Mouse (Mus musculus): Measurements from ENCODE around the gene Marc2. TPM values are rescaled to one million over a fixed set of nuclear protein-coding genes. Genes with fewer than 3 reads are reported as not detected.
A peak's percentile ranks its signal among the peaks of the same experiment; 100 is the strongest.

The Marc2 gene
- total and polyA plus RNA-seq, 2 experiments from 2014 or later, result 60.1 to 138 TPM

DNA sequence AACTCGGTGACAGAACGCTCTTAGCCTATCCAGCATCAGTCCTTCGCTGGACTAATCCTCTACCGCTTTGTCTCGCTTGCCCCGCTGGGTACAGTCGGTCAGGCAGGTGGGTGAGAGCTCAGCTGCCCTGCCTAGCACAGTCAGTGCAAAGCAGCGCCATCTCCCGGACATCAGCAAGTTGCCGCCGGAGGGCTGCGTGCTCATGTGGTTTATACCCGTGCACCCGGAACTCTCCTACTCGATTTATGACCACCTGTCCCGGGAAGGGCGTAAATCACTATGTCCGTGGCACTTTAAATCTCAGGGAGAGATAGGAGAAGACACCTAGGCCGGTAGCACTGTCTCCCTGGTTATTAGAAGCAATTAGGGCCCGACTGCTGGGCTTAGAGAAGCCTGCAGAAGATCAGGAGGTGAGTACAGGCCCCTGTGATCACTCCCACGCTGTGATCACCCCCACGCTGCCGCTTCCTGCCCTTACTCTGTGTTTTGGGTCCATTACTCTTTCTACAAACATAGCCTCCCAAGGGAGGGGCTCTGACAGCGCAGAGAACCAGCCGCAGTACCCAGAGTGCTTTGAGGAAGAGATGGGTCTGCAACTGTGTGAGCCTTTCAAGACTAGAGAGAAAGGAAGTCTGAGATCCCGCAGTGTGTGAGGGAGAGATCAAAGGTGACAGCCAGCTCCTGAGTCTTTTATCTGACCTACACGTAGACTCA, 52.9 kb downstream of the Marc2 start:
- Histone ChIP-seq H3K4me3 (ENCODE audit: low read depth, low read length) (no peak overlapping the region), H3K9ac (no peak overlapping the region), H3K9me3 (ENCODE audit: low read length) (no peaks in the 10 kb centered on the region), H3K36me3 (ENCODE audit: insufficient read depth) (no peaks in the 10 kb centered on the region), H3K27ac (ENCODE audit: low read depth, low read length) (no peak overlapping the region), H3K4me2 (ENCODE audit: low read depth) (no peak overlapping the region), H3K27me3 (ENCODE audit: insufficient read depth, low read length) (no peaks in the 10 kb centered on the region; the same call in 1 of the 2 replicates), H3K4me1 (ENCODE audit: insufficient read depth) (no peaks in the 10 kb centered on the region)
- TF ChIP-seq CTCF (IDR thresholded peaks at IDR 0.05; ENCODE audit: low read depth), result peak; percentile 51
- WGBS, result 20% methylated on average over 27 of the region's 27 CpGs
- ATAC-seq (no peak), DNase-seq (no peak)

GRCm38 (mm10) chr1:184791109-184791508, 55.1 kb downstream of the Marc2 start:
- H3K4me3 ChIP-seq (ENCODE audit: low read depth, low read length), result no peak overlapping the region
- no peaks in the 10 kb centered on the region for H3K36me3 ChIP-seq (ENCODE audit: insufficient read depth)
- no peak overlapping the region for H3K9ac ChIP-seq
- WGBS, result 5% methylated on average over 2 of the region's 2 CpGs
- H3K4me2 ChIP-seq (ENCODE audit: low read depth), result no peak overlapping the region
- H3K9me3 ChIP-seq (ENCODE audit: low read length), result no peaks in the 10 kb centered on the region
- no peak overlapping the region for H3K27ac ChIP-seq (ENCODE audit: low read depth, low read length)
- peak; percentile 52 for DNase-seq
- TF ChIP-seq CTCF (IDR thresholded peaks at IDR 0.05; ENCODE audit: low read depth), result peak; percentile 77
- H3K4me1 ChIP-seq (ENCODE audit: insufficient read depth), result no peaks in the 10 kb centered on the region
- no peak for ATAC-seq
- H3K27me3 ChIP-seq (ENCODE audit: insufficient read depth, low read length), result no peaks in the 10 kb centered on the region; the same call in 1 of the 2 replicates

DNA sequence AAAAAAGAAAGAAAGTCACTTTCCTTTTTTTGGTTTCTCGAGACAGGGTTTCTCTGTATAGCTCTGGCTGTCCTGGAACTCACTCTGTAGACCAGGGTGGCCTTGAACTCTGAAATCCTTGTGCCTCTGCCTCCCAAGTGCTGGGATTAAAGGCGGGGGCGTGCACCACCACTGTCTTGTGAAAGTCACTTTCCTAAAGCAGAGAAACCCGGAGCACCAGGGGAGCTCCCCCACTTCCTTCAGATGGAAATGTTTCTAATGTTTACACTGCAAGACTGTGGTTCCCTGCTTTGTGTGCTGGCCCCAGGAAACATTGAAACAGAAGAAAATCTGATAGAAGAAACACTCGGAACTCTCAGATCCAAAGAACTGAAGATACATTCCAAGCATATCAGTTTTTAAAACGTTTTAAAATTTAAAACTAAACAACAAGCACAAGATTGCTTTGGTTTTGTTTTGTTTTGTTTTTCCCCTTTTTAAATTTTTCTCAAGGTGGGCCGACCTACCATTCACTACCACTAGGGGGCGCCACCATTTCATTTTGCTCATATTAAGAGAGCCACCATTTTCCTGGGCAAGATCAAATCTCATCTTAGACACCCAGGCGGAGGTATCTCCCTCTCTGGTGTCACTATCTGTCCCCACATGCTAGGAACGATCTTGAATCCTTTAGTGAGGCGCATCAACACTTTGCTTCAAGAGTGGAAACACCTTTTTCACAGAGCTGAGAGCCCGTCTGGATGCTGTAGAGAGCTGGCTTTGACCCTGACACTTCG, 59.7 kb downstream of the Marc2 start:
- Histone ChIP-seq H3K9ac (no peak overlapping the region), H3K27ac (ENCODE audit: low read depth, low read length) (no peak overlapping the region), H3K4me2 (ENCODE audit: low read depth) (no peak overlapping the region), H3K4me1 (ENCODE audit: insufficient read depth) (no peaks in the 10 kb centered on the region), H3K9me3 (ENCODE audit: low read length) (no peaks in the 10 kb centered on the region), H3K4me3 (ENCODE audit: low read depth, low read length) (no peak overlapping the region), H3K27me3 (ENCODE audit: insufficient read depth, low read length) (no peaks in the 10 kb centered on the region), H3K36me3 (ENCODE audit: insufficient read depth) (no peaks in the 10 kb centered on the region)
- no peak for ATAC-seq
- WGBS, result 69% methylated on average over 13 of the region's 13 CpGs
- DNase-seq, result no peak
- no peak for TF ChIP-seq CTCF (IDR thresholded peaks at IDR 0.05; ENCODE audit: low read depth)

- H3K4me3 ChIP-seq (ENCODE audit: low read depth, low read length), result no peak overlapping the region
- no peak for DNase-seq
- H3K27me3 ChIP-seq (ENCODE audit: insufficient read depth, low read length), result no peaks in the 10 kb centered on the region
- H3K9me3 ChIP-seq (ENCODE audit: low read length), result no peaks in the 10 kb centered on the region
- 81% methylated on average over 4 of the region's 4 CpGs for whole genome bisulfite sequencing
- no peak overlapping the region for H3K4me2 ChIP-seq (ENCODE audit: low read depth)
- TF ChIP-seq CTCF (IDR thresholded peaks at IDR 0.05; ENCODE audit: low read depth), result no peak
- no peaks in the 10 kb centered on the region for H3K36me3 ChIP-seq (ENCODE audit: insufficient read depth)
- H3K27ac ChIP-seq (ENCODE audit: low read depth, low read length), result no peak overlapping the region
- no peak overlapping the region for H3K9ac ChIP-seq
- no peak for ATAC-seq
- no peaks in the 10 kb centered on the region for H3K4me1 ChIP-seq (ENCODE audit: insufficient read depth)
Measured at GRCm38 (mm10) chr1:184783641-184784040, 62.6 kb downstream of the Marc2 start.

GRCm38 (mm10) chr1:184782161-184782513, 64.1 kb downstream of the Marc2 start:
- Histone ChIP-seq H3K4me3 (ENCODE audit: low read depth, low read length) (no peak overlapping the region), H3K4me2 (ENCODE audit: low read depth) (no peak overlapping the region), H3K9me3 (ENCODE audit: low read length) (no peaks in the 10 kb centered on the region), H3K27ac (ENCODE audit: low read depth, low read length) (no peak overlapping the region), H3K9ac (no peak overlapping the region), H3K27me3 (ENCODE audit: insufficient read depth, low read length) (no peaks in the 10 kb centered on the region), H3K4me1 (ENCODE audit: insufficient read depth) (no peaks in the 10 kb centered on the region), H3K36me3 (ENCODE audit: insufficient read depth) (no peaks in the 10 kb centered on the region)
- no peak for DNase-seq
- WGBS, result 86% methylated on average over 14 of the region's 14 CpGs
- TF ChIP-seq CTCF (IDR thresholded peaks at IDR 0.05; ENCODE audit: low read depth), result no peak
- no peak for ATAC-seq

DNA sequence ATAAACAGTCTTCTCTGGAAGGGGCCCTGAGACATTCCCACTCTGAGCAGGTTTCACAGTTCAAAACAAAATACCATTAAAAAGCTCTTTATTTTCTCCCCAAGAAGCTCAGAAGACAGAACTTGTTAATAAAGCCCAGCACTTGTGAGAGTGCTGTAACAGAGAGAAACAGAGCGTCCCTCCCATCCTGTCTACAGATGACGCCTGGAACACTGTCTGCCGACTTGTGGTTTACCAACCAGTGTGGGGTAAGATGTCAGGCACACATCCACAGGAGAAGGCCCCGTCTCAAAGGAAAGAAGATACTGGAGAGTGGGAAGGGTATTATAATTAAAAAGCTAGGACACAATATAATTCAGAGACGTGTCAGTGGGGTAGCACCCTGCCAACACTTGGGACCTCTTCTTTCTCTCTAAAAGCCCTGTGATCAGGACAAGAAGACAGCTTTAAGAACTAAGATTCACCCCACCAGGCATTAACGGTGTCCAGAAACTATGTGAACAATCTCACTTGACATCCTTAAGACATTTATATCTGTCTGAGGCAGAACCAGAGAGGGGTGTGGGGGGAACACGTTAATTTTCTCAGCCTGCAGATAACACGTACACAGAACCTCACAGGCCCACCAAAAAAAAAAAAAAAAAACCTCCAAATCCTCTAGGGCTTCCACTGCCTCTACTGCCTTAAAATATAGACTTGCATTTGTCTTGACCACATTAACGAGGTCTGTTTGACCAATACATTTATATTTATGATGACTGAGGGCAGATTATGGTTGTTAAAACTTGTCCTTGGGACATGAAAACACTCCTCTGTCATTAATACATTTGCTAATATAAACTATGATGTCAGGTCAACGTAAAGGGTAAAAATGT, 64.7 kb downstream of the Marc2 start:
- Histone ChIP-seq H3K9ac (no peak overlapping the region), H3K36me3 (ENCODE audit: insufficient read depth) (no peaks in the 10 kb centered on the region), H3K27ac (ENCODE audit: low read depth, low read length) (no peak overlapping the region), H3K4me3 (ENCODE audit: low read depth, low read length) (no peak overlapping the region), H3K4me2 (ENCODE audit: low read depth) (no peak overlapping the region), H3K27me3 (ENCODE audit: insufficient read depth, low read length) (no peaks in the 10 kb centered on the region), H3K4me1 (ENCODE audit: insufficient read depth) (no peaks in the 10 kb centered on the region), H3K9me3 (ENCODE audit: low read length) (no peaks in the 10 kb centered on the region)
- 89% methylated on average over 10 of the region's 10 CpGs for WGBS
- DNase-seq (no peak), ATAC-seq (no peak)
- TF ChIP-seq CTCF (IDR thresholded peaks at IDR 0.05; ENCODE audit: low read depth), result no peak

All from forebrain, postnatal 0 days (tissue).